Mouse (Mus musculus) lung, postnatal 0 days (tissue): ENCODE measurements at regions not wholly inside any gene's neighbourhood (a gene's known extent, or its start where the extent isn't known, plus 50 kb on each side); places are given as distances from the start of the nearest gene placed in this dataset.

Experiments used
- CTCF ChIP-seq: IDR thresholded peaks from 2 replicates; pipeline ENCODE4 v1.5.1; 2016; ENCODE audit warnings: antibody characterized with exemption, mild to moderate bottlenecking
- EP300 ChIP-seq: IDR thresholded peaks from 2 replicates; pipeline ENCODE4 v1.6.1; 2016; ENCODE audit warnings: antibody characterized with exemption, mild to moderate bottlenecking, control low read depth

GRCm38 (mm10) chr2:174547207-174547606 lies 74.3 kb upstream of the Prelid3b start:
- TF ChIP-seq CTCF: peak; percentile 32; the same call in 1 of the 2 replicates
- TF ChIP-seq EP300: no peak
